Mouse (Mus musculus): ENCODE measurements around the gene March4.

The March4 gene

GRCm38 (mm10) chr1:72536611-72537351, at the start of gene March4:
Gene March4 (minus strand): TSS chr1:72536930.
- peak; percentile 55 for DNase-seq (ENCODE audit: low read depth, low spot score)

- DNase-seq (ENCODE audit: low read depth, low spot score), result no peak
These were observed 49.5 kb upstream of the March4 start for GRCm38 (mm10) chr1:72585971-72586875.

GRCm38 (mm10) chr1:72583906-72584305, 47.2 kb upstream of the March4 start:
- DNase-seq (ENCODE audit: low read depth, low spot score), result no peak

- peak; percentile 97 for DNase-seq (ENCODE audit: low read depth, low spot score)
These were observed 46.4 kb upstream of the March4 start, which contains the start of gene Smarcal1 for GRCm38 (mm10) chr1:72582947-72583731. Gene Smarcal1 (plus strand): TSS chr1:72583251.

- no peak for DNase-seq (ENCODE audit: low read depth, low spot score)
These were observed 42.1 kb upstream of the March4 start for GRCm38 (mm10) chr1:72578806-72579205.

GRCm38 (mm10) chr1:72578351-72578750, 41.6 kb upstream of the March4 start:
- DNase-seq (ENCODE audit: low read depth, low spot score), result no peak

- DNase-seq (ENCODE audit: low read depth, low spot score), result no peak
These were observed 40.8 kb upstream of the March4 start for GRCm38 (mm10) chr1:72577481-72577922.

GRCm38 (mm10) chr1:72575121-72575520, 38.4 kb upstream of the March4 start:
- DNase-seq (ENCODE audit: low read depth, low spot score), result no peak

GRCm38 (mm10) chr1:72574608-72575007, 37.9 kb upstream of the March4 start:
- DNase-seq (ENCODE audit: low read depth, low spot score), result no peak

- no peak for DNase-seq (ENCODE audit: low read depth, low spot score)
These were observed 37.3 kb upstream of the March4 start for GRCm38 (mm10) chr1:72574047-72574446.

- no peak for DNase-seq (ENCODE audit: low read depth, low spot score)
These were observed 32.0 kb upstream of the March4 start for GRCm38 (mm10) chr1:72568725-72569124.

GRCm38 (mm10) chr1:72567056-72567455, 30.3 kb upstream of the March4 start:
- no peak for DNase-seq (ENCODE audit: low read depth, low spot score)

GRCm38 (mm10) chr1:72564334-72564962, 27.7 kb upstream of the March4 start:
- DNase-seq (ENCODE audit: low read depth, low spot score), result no peak

GRCm38 (mm10) chr1:72558625-72559024, 21.9 kb upstream of the March4 start:
- no peak for DNase-seq (ENCODE audit: low read depth, low spot score)

GRCm38 (mm10) chr1:72556471-72556870, 19.7 kb upstream of the March4 start:
- no peak for DNase-seq (ENCODE audit: low read depth, low spot score)

- DNase-seq (ENCODE audit: low read depth, low spot score), result no peak
These were observed 13.6 kb upstream of the March4 start for GRCm38 (mm10) chr1:72550317-72550716.

GRCm38 (mm10) chr1:72538266-72538665, 1.5 kb upstream of the March4 start:
- DNase-seq (ENCODE audit: low read depth, low spot score), result no peak

GRCm38 (mm10) chr1:72535725-72536571, 782 bp downstream of the March4 start:
- DNase-seq (ENCODE audit: low read depth, low spot score), result no peak

GRCm38 (mm10) chr1:72533439-72533838, 3.3 kb downstream of the March4 start:
- no peak for DNase-seq (ENCODE audit: low read depth, low spot score)

GRCm38 (mm10) chr1:72532926-72533325, 3.8 kb downstream of the March4 start:
- DNase-seq (ENCODE audit: low read depth, low spot score), result no peak

Data from brain, embryonic 18.5 days (tissue).